In genomic region chr13:51920511-51921351, GRCm38 (mm10) we compare ENCODE assay signal across 8 mouse cellular contexts.
DNase-seq lines count a peak whose midpoint lies in the region; ATAC-seq lines count a peak whose summit lies in the region.

No protein-coding gene starts in this region.

- H3K4me3 ChIP-seq in heart, embryonic 16.5 days (ENCODE audit: low read length) = no peak overlapping the region
- H3K4me3 ChIP-seq in heart, embryonic 12.5 days = no peak overlapping the region
- no peak overlapping the region for H3K4me3 ChIP-seq in forebrain, embryonic 16.5 days (replicated peaks; ENCODE audit: low read length)
- H3K4me3 ChIP-seq in midbrain, embryonic 14.5 days (replicated peaks; ENCODE audit: low read depth, low read length) = no peak overlapping the region

- no peaks in the 10 kb centered on the region for H3K36me3 ChIP-seq in heart, embryonic 16.5 days (ENCODE audit: control insufficient read depth, insufficient read depth)
- no peaks in the 10 kb centered on the region for H3K36me3 ChIP-seq in heart, embryonic 12.5 days
- H3K36me3 ChIP-seq in forebrain, embryonic 16.5 days (ENCODE audit: control insufficient read depth, insufficient read depth) = no peaks in the 10 kb centered on the region
- no peaks in the 10 kb centered on the region for H3K36me3 ChIP-seq in midbrain, embryonic 14.5 days (ENCODE audit: control insufficient read depth, insufficient read depth, low read length)

- no peak overlapping the region for H3K9ac ChIP-seq in heart, embryonic 16.5 days (ENCODE audit: low read length)
- H3K9ac ChIP-seq in heart, embryonic 12.5 days = no peak overlapping the region
- no peak overlapping the region for H3K9ac ChIP-seq in forebrain, embryonic 16.5 days (replicated peaks; ENCODE audit: low read depth, low read length)
- no peak overlapping the region for H3K9ac ChIP-seq in midbrain, embryonic 14.5 days (replicated peaks; ENCODE audit: low read length)

- 47% methylated on average over 15 of the region's 15 CpGs for WGBS in heart, embryonic 16.5 days
- WGBS in heart, embryonic 12.5 days = 33% methylated on average over 15 of the region's 15 CpGs
- 2% methylated on average over 15 of the region's 15 CpGs for WGBS in forebrain, embryonic 16.5 days
- 4% methylated on average over 15 of the region's 15 CpGs for WGBS in midbrain, embryonic 14.5 days

- H3K4me1 ChIP-seq in heart, embryonic 16.5 days (ENCODE audit: control insufficient read depth, insufficient read depth, low read length) = peaks cover 5% of the 10 kb centered on the region
- H3K4me1 ChIP-seq in heart, embryonic 12.5 days (replicated peaks) = peaks cover 35% of the 10 kb centered on the region
- peaks cover 56% of the 10 kb centered on the region for H3K4me1 ChIP-seq in forebrain, embryonic 16.5 days (replicated peaks; ENCODE audit: control insufficient read depth, insufficient read depth, low read length)
- peaks cover 53% of the 10 kb centered on the region for H3K4me1 ChIP-seq in midbrain, embryonic 14.5 days (ENCODE audit: control insufficient read depth, insufficient read depth, low read length)

- no peaks in the 10 kb centered on the region for H3K9me3 ChIP-seq in heart, embryonic 16.5 days (replicated peaks; ENCODE audit: control insufficient read depth, low read length)
- H3K9me3 ChIP-seq in heart, embryonic 12.5 days (replicated peaks) = no peaks in the 10 kb centered on the region
- H3K9me3 ChIP-seq in forebrain, embryonic 16.5 days (ENCODE audit: control insufficient read depth, low read length) = no peaks in the 10 kb centered on the region
- no peaks in the 10 kb centered on the region for H3K9me3 ChIP-seq in midbrain, embryonic 14.5 days (ENCODE audit: control insufficient read depth, low read length)

- H3K4me2 ChIP-seq in heart, embryonic 16.5 days (ENCODE audit: low read depth, low read length) = no peak overlapping the region
- H3K4me2 ChIP-seq in heart, embryonic 12.5 days = no peak overlapping the region; the same call in 1 of the 2 replicates
- H3K4me2 ChIP-seq in forebrain, embryonic 16.5 days (ENCODE audit: low read length) = peak overlapping the region; percentile 6; the same call in 1 of the 2 replicates
- H3K4me2 ChIP-seq in midbrain, embryonic 14.5 days (ENCODE audit: low read length) = peak overlapping the region; percentile 22

- ATAC-seq in heart, embryonic 16.5 days (replicated peaks; ENCODE audit: extremely low read depth, insufficient read depth, low FRiP score) = 0 out of 2 replicates have a peak, but pooled peaks have one; percentile 14
- ATAC-seq in heart, embryonic 12.5 days (ENCODE audit: insufficient number of reproducible peaks, low FRiP score) = no peak
- peak; percentile 81 for ATAC-seq in forebrain, embryonic 16.5 days
- ATAC-seq in midbrain, embryonic 14.5 days (ENCODE audit: low FRiP score, low TSS enrichment) = peak; percentile 64
- ATAC-seq in megakaryocyte-erythroid progenitor cell, adult 5-6 weeks (replicated peaks; ENCODE audit: low FRiP score, low TSS enrichment, poor library complexity, severe bottlenecking) = no peak

- peak; percentile 73 for DNase-seq in Muller cell, postnatal 12 days (ENCODE audit: inconsistent ontology term)
- peak; percentile 82 for DNase-seq in midbrain, embryonic 14.5 days
- no peak for DNase-seq in urinary bladder, postnatal 25 days (ENCODE audit: low spot score)
- no peak for DNase-seq in left cerebral cortex, adult 9 months (ENCODE audit: low spot score in 2 of 2)

- no peak overlapping the region for H3K27ac ChIP-seq in heart, embryonic 16.5 days (ENCODE audit: low read length)
- no peak overlapping the region for H3K27ac ChIP-seq in heart, embryonic 12.5 days (ENCODE audit: poor library complexity, severe bottlenecking)
- H3K27ac ChIP-seq in forebrain, embryonic 16.5 days (ENCODE audit: low read length) = peak overlapping the region; percentile 77
- H3K27ac ChIP-seq in midbrain, embryonic 14.5 days (replicated peaks; ENCODE audit: low read depth, low read length) = peak overlapping the region; percentile 79

- peaks cover 9% of the 10 kb centered on the region; the same call in 1 of the 2 replicates for H3K27me3 ChIP-seq in heart, embryonic 16.5 days (ENCODE audit: control insufficient read depth, insufficient read depth, low read length)
- H3K27me3 ChIP-seq in heart, embryonic 12.5 days (replicated peaks) = peaks cover 90% of the 10 kb centered on the region
- no peaks in the 10 kb centered on the region for H3K27me3 ChIP-seq in forebrain, embryonic 16.5 days (replicated peaks; ENCODE audit: control insufficient read depth, insufficient read depth, low read length)
- peaks cover 10% of the 10 kb centered on the region for H3K27me3 ChIP-seq in midbrain, embryonic 14.5 days (ENCODE audit: control insufficient read depth, insufficient read depth, low read length)

Comparison
In these comparisons a context has a peak if more than half of its experiments do, and no peak if none do; other contexts are left out.
1. ATAC-seq: peak in heart, embryonic 16.5 days (single experiment), forebrain, embryonic 16.5 days (single experiment) and midbrain, embryonic 14.5 days (single experiment); none in heart, embryonic 12.5 days (single experiment) and megakaryocyte-erythroid progenitor cell, adult 5-6 weeks (single experiment).
2. H3K27ac ChIP-seq: peak in forebrain, embryonic 16.5 days (single experiment) and midbrain, embryonic 14.5 days (single experiment); none in heart, embryonic 16.5 days (single experiment) and heart, embryonic 12.5 days (single experiment).
3. H3K4me2 ChIP-seq: peak in forebrain, embryonic 16.5 days (single experiment) and midbrain, embryonic 14.5 days (single experiment); none in heart, embryonic 16.5 days (single experiment) and heart, embryonic 12.5 days (single experiment).
4. DNase-seq: peak in Muller cell, postnatal 12 days (single experiment) and midbrain, embryonic 14.5 days (single experiment); none in urinary bladder, postnatal 25 days (single experiment) and left cerebral cortex, adult 9 months (0 of 2).